Mouse (Mus musculus) stomach, postnatal 0 days (tissue): ENCODE measurements around the gene Mios.

ENCODE experiments used
- CTCF ChIP-seq: IDR thresholded peaks from 2 replicates; pipeline ENCODE4 v1.5.1; 2016; ENCODE audit warnings: antibody characterized with exemption, low read depth, mild to moderate bottlenecking, moderate library complexity
- EP300 ChIP-seq: optimal IDR thresholded peaks from 2 replicates; pipeline ENCODE3; 2016; ENCODE audit warnings: antibody characterized with exemption

- TF ChIP-seq CTCF (no peak), EP300 (no peak)
Measured at GRCm38 (mm10) chr6:8228596-8228995, 19.6 kb downstream of the Mios start.
